Mouse (Mus musculus) heart, postnatal 25 days (tissue): ENCODE measurements around the gene Tuba4a. TPM values are rescaled to one million over a fixed set of nuclear protein-coding genes. Genes with fewer than 3 reads are reported as not detected.

Experiments used
- DNase-seq: peaks from one replicate; pipeline ENCODE4 v3.0.0; 2022; ENCODE audit warnings: low spot score
- intact Hi-C: fragments of 180-260 bp; cut with DNase I; formaldehyde crosslinking; loops from one replicate; pipeline ENCODE4 v1.15.1; 2025
- microRNA-seq: library from miRNA; unstranded; fragments of <30 nt; microRNA quantifications from one replicate; pipeline ENCODE4 v1.2.0, GENCODE M21; 2022
- total RNA-seq, 2 experiments: library from RNA; stranded (reverse); gene quantifications; 2 replicates each; pipeline ENCODE4 v1.2.3; 2021

Gene Tuba4a
- total RNA-seq, 2 experiments from 2014 or later, result 1,036 to 1,088 TPM

DNA sequence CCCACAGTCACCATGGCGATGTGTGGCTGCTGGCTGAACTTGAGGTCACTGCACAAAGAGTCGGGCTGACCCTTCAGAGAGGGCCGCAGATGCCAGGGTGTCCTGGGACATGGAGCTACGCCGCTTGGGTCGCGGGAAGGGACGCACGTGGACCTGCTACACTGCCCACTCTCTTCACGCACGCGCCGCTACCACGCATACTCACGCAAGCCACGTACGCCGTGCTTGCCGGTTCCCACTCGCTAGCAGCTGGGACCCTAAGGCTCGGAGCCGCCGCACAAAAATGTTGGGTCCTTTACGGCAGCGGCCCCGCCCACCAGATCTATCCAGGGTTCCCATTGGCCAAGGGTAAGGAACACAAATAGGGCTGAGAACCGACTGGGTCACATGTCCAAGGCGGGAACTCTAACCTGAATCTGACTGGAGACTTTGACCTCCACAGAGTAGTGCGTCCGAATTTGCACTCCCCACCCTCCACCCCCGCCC, 39.5 kb downstream of the Tuba4a start, which contains the start of gene Abcb6:
Gene Abcb6 (minus strand): TSS at position 288 of the 486 bp plus-strand sequence.
- DNase-seq, result peak; percentile 76
- intact Hi-C loops, result no loop called here

DNA sequence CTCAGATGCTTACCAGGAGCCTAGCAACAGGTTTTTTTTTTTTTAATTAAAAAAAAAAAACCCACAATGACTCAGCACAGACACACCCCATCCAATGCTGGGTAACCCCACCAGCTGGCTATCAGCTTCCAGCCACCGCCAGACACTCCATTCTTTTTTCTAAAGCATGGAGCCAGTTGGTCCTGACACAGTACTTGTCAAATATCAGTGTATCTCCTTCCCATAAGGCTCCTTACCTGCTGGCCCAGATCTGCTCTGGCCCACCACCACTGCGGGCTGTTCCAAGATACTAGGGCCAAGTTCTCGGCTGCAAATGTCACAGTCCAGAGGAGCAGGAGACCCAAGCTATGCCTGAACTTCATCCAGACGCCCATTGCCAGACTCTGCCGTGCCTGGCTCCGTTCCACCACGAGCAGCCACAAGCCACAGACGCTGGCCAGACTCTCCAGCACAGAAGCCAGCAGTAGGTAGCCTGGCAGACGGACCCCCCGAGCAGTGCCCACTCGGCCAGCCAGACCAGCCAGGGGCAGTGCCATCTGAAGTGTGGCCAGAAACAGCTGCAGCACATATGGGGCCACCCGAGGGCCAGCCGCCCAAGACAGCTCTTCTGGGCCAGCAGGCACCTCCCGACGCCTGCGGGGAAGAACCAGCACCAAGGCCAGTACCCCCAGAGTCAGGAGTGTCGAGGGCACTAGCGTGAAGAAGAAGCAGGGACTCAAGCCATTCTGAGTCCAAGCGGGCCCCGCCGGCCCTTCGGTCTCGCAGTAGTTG, 40.1 kb downstream of the Tuba4a start:
- no peak for DNase-seq
- intact Hi-C loops, result no loop called here

DNA sequence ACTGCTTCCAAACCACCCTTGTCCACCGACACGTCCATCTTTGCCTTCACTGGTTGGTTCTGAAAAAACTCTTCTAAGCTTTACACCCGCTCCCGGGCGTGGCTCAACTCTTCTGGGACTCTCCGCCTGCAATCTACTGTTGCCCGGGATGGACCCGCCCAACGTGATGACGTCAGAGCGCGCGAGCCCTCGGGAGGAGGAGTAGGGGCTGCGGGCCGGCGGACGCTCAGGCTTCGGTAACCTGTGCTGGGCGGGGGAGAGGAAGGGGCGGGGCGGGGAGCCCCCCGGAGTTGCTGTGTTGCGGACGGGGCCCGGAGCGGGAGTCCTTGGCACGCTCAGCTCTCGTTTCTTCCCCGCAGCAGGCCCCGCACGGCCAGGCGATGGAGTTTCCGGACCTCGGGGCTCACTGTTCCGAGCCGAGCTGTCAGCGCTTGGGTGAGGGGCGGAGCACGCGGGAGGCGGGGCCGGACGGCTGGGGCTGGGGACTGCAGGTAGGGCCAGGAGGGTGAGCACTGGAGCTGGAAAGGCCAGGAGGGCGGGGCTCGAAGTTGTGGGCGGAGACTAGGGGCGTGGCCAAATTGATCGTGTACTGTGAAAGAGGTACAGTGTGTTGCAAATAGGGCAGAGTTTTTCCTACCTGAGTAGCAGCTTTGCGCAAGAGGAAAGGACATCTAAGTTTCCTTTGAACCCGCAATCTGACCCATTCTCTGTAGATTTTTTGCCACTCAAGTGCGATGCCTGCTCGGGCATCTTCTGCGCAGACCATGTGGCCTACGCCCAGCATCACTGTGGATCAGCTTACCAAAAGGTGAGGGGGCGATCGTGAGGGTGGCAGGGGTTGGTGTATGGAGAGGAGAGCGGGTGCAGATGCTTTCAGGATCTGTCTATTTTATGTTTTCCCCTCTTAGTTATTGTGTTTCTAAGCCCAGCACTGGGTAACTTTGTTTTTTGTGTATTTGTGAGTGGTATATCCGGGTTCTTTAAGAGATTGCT, 50.9 kb downstream of the Tuba4a start, which contains the start of gene Zfand2b:
Gene Zfand2b (plus strand): TSS at position 175 of the 993 bp plus-strand sequence.
- intact Hi-C loops, result loop anchor here (2.0 kb wide), 1 partner anchor 26 kb away; the partner anchor contains the start of genes Cnppd1 and Retreg2
- DNase-seq, result peak; percentile 94

DNA sequence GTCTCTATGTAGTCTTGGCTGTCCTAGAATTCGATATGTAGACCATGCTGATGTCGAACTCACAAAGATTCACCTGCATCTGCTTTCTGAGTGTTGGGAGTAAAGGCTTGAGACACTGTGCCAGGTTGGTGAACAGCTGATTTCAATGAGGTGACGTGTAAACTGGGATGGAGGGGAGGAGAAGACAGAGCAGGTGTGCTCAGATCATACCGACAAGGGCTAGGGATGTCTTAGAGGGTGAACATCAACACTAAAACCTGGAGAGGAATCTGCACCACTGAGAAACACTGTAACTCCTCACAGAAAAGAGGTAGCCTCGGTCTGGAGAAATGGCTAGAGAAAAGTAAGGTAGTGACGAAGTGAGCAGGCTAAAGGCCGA, 51.6 kb downstream of the Tuba4a start:
- no peak for DNase-seq
- intact Hi-C loops, result loop anchor here (2.0 kb wide), 1 partner anchor 25 kb away; the partner anchor contains the start of genes Cnppd1 and Retreg2

Small RNAs within 50 kb of the gene (microRNA-seq; reads per million reads assigned to microRNA genes)
- not detected for gene Gm27943

Other genes starting within 250 kb of the Tuba4a start
- gene Nhej1, start 94.7 kb downstream of the Tuba4a start, total RNA-seq, result 1 to 10 TPM; 3.9 to 4.0 TPM
- 1 to 10 TPM in 1 of 2 experiments, under 1 TPM in 1; 0.86 to 1.1 TPM for gene Slc23a3, start 86.0 kb downstream of the Tuba4a start, total RNA-seq
- 10 to 100 TPM; 21.3 to 23.7 TPM for gene Cnppd1, start 77.2 kb downstream of the Tuba4a start, total RNA-seq
- gene Retreg2, start 77.1 kb downstream of the Tuba4a start, total RNA-seq, result 10 to 100 TPM; 19.5 to 23.5 TPM
- 10 to 100 TPM; 14.2 to 15.3 TPM for gene Zfand2b, start 51.2 kb downstream of the Tuba4a start, total RNA-seq
- 10 to 100 TPM; 26.1 to 29.6 TPM for gene Abcb6, start 39.5 kb downstream of the Tuba4a start, total RNA-seq
- 10 to 100 TPM; 11.2 to 12.9 TPM for gene Ankzf1, start 27.7 kb downstream of the Tuba4a start, total RNA-seq
- 10 to 100 TPM; 68.2 to 72.9 TPM for gene Atg9a, start 27.7 kb downstream of the Tuba4a start, total RNA-seq
- 1 to 10 TPM; 2.3 to 4.0 TPM for gene Glb1l, start 9.1 kb downstream of the Tuba4a start, total RNA-seq
- gene Stk16, start 9.0 kb downstream of the Tuba4a start, total RNA-seq, result 10 to 100 TPM; 45.2 to 48.8 TPM
- gene A630095N17Rik, start 12.2 kb upstream of the Tuba4a start, total RNA-seq, result not detected
- gene Dnajb2, start 16.5 kb upstream of the Tuba4a start, total RNA-seq, result 100 to 1,000 TPM in 1 of 2 experiments, 10 to 100 TPM in 1; 90.4 to 100 TPM
- under 1 TPM; 0.86 to 0.92 TPM for gene Ptprn, start 44.6 kb upstream of the Tuba4a start, total RNA-seq
- gene Resp18, start 58.5 kb upstream of the Tuba4a start, total RNA-seq, result not detected
- 10 to 100 TPM; 81.8 to 82.7 TPM for gene Dnpep, start 98.1 kb upstream of the Tuba4a start, total RNA-seq
- 1,000 to 10,000 TPM; 1,261 to 1,294 TPM for gene Des, start 140.5 kb upstream of the Tuba4a start, total RNA-seq
- gene Speg, start 155.4 kb upstream of the Tuba4a start, total RNA-seq, result 100 to 1,000 TPM; 141 to 144 TPM
- 10 to 100 TPM; 36.6 to 37.3 TPM for gene Gmppa, start 216.1 kb upstream of the Tuba4a start, total RNA-seq
- gene Asic4, start 230.6 kb upstream of the Tuba4a start, total RNA-seq, result not detected